Mouse (Mus musculus) erythroblast, embryonic 14.5 days (primary cell): ENCODE results near the gene Casr.

ENCODE experiments used
- GATA1 ChIP-seq: IDR thresholded peaks from 2 replicates; pipeline ENCODE4 v1.6.1; 2012; ENCODE audit warnings: low read length, inconsistent platforms, mixed read lengths
- TAL1 ChIP-seq: IDR thresholded peaks from 3 replicates; pipeline ENCODE4 v1.6.1; 2012; ENCODE audit warnings: low read length, inconsistent platforms, mixed read lengths

- no peak for TF ChIP-seq GATA1
- TF ChIP-seq TAL1: no peak
Observed at GRCm38 (mm10) chr16:36506827-36507226, 55.1 kb downstream of the Casr start.
